Mouse (Mus musculus): ENCODE measurements around the gene Nav2.
A peak's percentile ranks its signal among the peaks of the same experiment; 100 is the strongest.

Gene Nav2

GRCm38 (mm10) chr7:48934816-48935215 lies 26.3 kb downstream of the Nav2 start:
- peak; percentile 3 for DNase-seq (ENCODE audit: low spot score)

DNA sequence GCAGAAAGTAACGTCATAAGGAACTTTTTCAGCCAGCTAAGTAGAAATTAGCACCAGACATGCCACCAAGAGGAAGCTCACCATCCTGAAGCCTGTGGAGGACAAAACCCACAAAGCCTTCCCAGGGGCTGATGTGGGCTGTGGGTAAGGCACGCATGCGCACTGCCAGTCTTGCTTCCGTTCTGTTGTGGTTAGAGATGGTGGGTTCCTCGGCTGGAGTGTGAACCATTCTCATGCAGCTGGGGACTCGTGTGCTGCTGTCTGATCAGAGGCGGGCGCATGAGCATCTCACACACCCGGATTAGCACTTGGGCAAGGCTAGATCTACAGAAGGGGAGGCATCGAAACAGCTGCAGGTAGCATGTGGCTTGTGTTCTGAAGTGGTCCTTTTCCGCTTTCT lies 29.0 kb downstream of the Nav2 start:
- no peak for DNase-seq (ENCODE audit: low spot score)

GRCm38 (mm10) chr7:48938190-48938589 lies 29.7 kb downstream of the Nav2 start:
- peak; percentile 2 for DNase-seq (ENCODE audit: low spot score)

- DNase-seq (ENCODE audit: low spot score) = no peak
Observed at GRCm38 (mm10) chr7:48948381-48949108, 40.0 kb downstream of the Nav2 start.

DNA sequence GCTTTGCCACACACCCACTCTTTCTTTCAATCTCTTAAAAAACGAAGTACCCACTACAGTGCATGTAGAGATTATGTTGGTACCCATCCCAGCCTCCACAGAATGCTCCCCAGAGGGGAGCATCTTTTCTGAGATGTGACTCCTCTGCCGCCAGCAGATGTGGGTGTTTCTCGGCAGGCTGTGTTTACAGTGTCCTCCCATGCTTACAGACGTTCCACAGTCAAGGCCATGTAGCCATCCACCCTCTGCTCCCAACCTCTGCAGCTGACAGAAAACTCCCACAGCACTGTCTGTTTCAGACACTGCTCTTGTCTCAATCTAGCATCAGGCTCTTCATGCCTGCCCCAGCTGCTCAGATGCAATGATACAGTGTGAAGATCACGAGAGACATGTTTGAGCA lies 46.0 kb downstream of the Nav2 start:
- no peak for DNase-seq (ENCODE audit: low spot score)

DNA sequence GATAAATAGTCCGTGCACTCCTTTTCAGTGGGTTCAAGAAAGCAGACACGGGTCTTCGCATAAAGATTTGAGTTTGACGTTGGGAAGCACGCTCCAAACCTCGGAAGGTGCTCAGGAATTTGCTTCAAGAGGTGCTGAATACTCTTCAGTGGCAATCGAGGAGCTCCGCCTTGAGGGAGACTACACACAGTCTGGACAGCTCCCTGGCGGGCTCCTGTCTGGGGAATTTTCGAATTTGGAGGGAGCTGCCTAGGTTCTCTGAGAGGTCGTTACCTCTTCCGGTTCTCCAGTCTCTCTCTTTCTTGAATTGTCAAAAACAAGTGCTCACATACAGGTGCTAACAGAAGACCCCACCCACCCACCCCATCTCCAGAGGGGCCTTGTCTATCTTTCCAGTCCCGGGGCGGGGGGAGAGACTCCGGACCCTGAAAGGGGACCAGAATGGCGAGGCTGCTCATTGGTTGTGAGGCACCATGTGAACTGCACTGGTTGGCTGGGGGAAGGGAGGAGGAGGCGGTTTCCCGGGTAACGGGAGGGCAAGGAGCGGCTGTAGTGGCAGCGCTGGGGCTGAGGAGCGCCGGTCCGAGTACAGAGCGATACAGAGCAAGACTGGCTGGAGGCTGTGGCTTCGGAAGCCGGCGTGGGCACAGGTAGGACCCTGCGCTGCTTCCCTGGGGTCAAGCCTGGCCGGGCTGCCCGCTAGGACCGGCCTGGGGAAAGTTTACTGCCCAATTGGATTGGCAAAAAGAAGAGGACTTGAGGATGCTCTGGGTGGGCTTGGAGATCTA lies 50.2 kb downstream of the Nav2 start:
- no peak for DNase-seq (ENCODE audit: low spot score)

- DNase-seq (ENCODE audit: low spot score) = no peak
Observed at GRCm38 (mm10) chr7:48959316-48959661, 50.8 kb downstream of the Nav2 start.

DNA sequence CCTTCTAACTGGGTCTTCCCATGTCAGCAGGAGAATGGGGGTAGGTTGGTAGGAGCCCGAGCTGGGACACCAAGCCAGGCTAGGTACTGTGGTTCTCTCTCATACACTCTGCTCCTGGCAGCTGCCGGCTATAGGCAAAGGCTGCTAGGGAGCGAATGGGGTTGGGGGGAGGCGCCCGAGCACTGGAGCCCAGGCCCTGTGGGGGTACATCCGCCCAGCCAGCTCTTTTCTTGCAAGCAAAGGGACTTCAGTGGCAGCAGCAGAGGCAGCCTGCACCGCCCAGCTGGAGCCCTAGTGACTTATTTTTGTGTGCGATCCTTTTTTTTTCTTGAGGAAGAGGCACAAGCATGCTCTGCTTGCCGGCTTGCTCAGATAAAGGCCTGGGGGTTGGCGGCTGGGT lies 51.6 kb downstream of the Nav2 start:
- no peak for DNase-seq (ENCODE audit: low spot score)

DNA sequence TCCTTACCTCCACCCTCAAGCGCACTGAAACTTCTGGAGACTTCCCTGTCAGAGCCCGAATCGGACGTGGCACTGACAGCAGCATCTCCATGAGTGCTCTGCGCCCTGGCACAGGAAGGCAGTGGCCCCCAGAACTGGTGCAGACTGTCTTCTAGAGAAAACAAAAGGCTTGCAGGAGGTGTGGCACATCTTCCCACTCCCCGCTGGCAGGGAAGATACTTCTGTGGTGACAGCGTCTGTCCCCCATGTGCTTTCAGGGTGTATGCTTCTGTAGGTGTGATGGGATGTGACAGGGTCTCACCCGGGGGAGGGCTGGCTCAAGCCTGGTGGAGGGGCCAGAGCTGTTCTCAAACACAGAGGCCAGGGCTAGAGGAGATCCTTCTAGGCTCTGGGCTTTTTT lies 53.0 kb downstream of the Nav2 start:
- DNase-seq (ENCODE audit: low spot score) = no peak

DNA sequence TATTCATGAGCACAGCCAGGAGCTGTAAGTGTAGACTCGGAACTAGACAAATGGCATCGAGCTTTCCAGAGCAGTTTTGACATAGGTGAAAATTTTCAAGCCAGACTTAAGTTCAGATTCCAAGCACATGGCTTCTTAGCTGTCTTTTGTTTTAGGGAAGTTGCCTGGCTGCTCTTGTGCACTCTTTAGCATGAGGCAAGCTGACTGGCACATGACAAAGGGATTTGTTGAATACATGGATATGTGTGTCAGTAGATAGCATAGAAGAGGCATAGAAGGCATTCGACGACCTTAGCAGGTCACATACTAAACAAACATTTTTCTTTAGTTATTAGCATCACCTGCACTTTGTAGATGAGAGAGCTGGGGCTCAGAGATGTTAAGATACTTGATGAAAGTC lies 53.4 kb downstream of the Nav2 start:
- no peak for DNase-seq (ENCODE audit: low spot score)

DNA sequence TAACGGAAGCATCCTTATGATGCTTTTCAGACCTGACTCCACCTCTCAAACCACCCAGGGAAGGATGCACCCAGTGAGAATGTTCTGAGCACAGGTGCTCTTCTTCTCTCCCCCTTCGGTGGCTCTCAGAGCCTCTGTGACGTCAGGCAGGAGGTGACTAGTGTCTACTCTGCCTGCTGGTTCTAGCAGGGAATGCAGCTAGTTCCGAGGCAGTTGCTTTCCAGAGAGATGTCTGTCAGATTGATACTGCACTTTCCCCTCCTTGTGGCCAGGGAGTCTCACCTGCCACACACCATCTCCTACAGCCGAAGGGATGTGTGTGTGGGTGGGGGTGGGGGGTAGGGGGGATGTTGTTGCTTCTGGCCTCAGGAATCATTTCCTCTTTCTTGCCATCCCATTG lies 54.6 kb downstream of the Nav2 start:
- no peak for DNase-seq (ENCODE audit: low spot score)

DNA sequence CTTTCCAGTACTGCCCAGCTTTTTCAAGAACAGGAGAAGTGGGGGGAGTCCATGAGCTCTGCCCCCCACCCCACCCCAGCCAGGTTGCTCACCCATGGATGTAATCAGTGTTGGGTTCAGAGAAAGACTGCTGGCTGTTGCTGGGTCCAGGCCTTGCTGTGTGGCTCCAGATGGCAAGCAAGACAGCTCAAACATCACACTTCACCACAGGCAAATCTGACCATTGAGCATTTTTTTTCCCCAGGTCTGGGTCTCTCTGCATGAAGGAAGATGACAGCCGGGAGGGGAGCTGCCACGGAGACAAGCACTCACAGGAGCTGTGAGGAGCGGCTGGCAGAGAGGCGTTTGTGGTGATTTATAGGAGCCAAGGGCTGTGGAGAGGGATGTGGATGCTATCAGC lies 55.0 kb downstream of the Nav2 start:
- DNase-seq (ENCODE audit: low spot score) = no peak

DNA sequence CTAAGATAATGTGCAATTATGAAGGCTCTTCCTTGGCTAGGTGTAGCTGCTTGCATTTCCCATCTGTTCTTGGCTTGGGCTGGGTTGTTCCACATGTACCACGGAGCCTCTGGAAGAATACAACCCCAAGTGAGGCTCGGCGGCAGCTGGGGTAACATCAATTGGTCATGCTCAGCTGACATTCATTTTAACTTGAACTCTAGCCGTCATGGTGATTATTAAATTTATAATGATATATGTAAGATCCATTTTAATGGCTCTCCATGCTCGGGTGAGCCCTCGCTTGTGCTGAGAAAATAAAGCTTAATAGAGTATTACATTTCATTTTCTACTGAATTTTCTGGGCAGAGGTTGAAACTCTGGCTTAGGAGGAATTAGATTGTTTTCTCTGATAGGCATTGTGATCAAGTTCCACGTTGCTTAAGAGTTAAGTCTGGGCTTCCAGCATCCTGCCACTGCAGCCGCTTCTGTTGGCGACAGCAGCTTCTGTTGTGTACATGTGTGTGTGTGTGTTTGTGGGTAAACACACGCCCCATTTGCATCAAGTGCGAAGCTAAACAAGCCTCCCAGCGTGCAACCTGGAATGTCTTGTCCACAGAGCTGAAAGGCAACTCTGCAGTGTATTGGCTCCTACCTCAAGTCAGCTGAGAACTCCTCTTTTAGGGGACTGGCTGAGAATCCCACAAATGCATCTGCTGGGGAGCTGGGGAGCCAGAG lies 57.4 kb downstream of the Nav2 start:
- no peak for DNase-seq (ENCODE audit: low spot score)

DNA sequence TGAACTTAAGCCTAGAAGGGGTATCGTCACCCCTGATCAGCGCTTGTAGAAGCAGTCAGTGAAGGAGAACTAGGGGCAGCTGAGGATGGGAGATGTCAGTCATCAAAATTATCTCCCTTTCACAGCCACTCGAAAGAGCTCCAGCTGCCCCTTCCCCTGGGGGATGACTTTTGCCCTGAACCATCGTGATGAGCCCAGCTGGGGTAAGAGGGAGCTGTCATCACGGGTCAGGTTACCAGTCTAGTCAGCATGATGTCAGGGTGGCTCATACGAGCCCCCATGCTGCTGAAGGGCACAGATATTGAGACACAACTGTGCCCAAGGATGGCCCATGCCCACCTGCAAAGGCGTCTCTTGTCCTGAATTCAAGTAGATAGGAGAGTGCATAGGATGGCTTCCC lies 72.5 kb downstream of the Nav2 start:
- DNase-seq (ENCODE audit: low spot score) = no peak

DNA sequence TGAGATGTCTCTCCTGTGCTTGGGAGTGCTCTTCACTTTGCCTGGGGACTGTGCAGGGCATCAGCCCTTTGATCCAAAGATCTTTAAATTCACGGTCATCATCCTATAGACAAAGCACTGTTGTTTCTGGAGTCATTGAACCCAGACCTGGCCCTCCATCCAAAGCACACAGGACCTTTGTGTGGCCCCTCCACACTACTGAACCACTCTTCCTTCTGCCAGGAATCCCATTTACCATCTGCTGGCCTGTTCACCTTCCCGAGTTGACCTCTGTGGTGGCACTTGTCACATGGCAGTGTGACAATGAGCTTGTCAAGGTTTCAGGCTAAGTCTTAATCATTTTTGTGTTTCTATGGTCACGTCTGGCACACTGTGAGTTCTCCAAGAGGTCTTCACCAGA lies 73.3 kb downstream of the Nav2 start:
- no peak for DNase-seq (ENCODE audit: low spot score)

- no peak for DNase-seq (ENCODE audit: low spot score)
Observed at GRCm38 (mm10) chr7:48982573-48982972, 74.1 kb downstream of the Nav2 start.

GRCm38 (mm10) chr7:48991911-48992552 lies 83.5 kb downstream of the Nav2 start:
- no peak for DNase-seq (ENCODE audit: low spot score)

GRCm38 (mm10) chr7:48995171-48995570 lies 86.7 kb downstream of the Nav2 start:
- DNase-seq (ENCODE audit: low spot score) = no peak

GRCm38 (mm10) chr7:48995701-48996100 lies 87.2 kb downstream of the Nav2 start:
- DNase-seq (ENCODE audit: low spot score) = no peak

DNA sequence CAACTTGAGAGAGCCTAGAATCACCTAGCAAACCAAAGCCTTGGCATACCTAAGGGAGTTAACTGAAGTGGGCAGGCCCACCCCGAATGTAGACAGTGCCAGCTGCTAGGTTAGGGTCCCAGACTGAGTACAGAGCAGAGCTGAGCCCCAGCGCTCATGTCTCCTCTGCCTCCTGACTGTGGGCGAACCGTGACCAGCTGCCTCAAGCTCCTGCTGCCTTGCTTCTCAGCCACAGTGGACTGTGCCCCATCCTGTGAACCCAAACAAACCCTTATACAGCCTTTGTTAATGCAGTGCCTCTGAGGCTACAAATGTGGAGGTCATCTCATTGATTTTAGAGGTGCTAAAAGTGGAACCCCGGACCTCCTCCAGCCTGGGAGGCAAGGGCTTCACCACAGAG lies 88.3 kb downstream of the Nav2 start:
- no peak for DNase-seq (ENCODE audit: low spot score)

DNA sequence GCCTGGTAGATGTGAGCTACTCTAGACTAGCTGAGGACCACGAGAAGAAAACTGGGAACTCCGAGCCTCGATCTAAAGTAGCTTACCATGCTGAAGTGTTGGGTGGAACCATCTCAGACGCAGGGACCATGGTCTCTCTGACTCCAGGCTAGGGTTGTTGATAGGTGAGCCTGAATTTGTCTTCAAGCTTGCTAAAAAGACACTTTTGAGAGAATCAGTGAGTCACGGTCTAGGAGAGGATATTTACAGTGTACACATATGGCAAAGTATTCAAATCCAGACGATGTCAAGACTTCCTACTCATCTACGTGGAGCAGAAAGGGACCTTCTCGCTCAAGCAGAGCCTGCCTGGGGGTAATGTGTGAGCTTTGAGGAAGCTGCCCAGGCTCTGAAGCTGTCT lies 89.6 kb downstream of the Nav2 start:
- DNase-seq (ENCODE audit: low spot score) = no peak

- DNase-seq (ENCODE audit: low spot score) = no peak
Observed at GRCm38 (mm10) chr7:48998595-48998994, 90.1 kb downstream of the Nav2 start.

- no peak for DNase-seq (ENCODE audit: low spot score)
Observed at GRCm38 (mm10) chr7:49000816-49001215, 92.3 kb downstream of the Nav2 start.
